Mouse (Mus musculus) bone marrow macrophage, adult 2 months (primary cell): ENCODE measurements around the gene Nmnat2.

Experiments
- CTCF ChIP-seq: IDR thresholded peaks from 2 replicates; pipeline ENCODE4 v1.5.1; 2012; ENCODE audit warnings: low read depth, mild to moderate bottlenecking, low read length, moderate library complexity
- POLR2A ChIP-seq: IDR thresholded peaks from 2 replicates; pipeline ENCODE4 v1.6.1; 2012; ENCODE audit warnings: mild to moderate bottlenecking, low read depth, low read length, borderline replicate concordance

- TF ChIP-seq CTCF = no peak
- TF ChIP-seq POLR2A = no peak
Measured at GRCm38 (mm10) chr1:153120544-153120943, 165.8 kb downstream of the Nmnat2 start.
